Mouse (Mus musculus) bone marrow, adult 2 months (tissue): Measurements from ENCODE around the gene Nrg4.

Experiments
- CTCF ChIP-seq: fragments of 200-500 bp; IDR thresholded peaks from 2 replicates; pipeline ENCODE4 v1.5.1; 2011; ENCODE audit warnings: low read length, control low read depth; ENCODE audit not compliant: control insufficient read depth, insufficient read depth
- POLR2A ChIP-seq: fragments of 200-500 bp; IDR thresholded peaks from 2 replicates; pipeline ENCODE4 v1.6.1; 2011; ENCODE audit warnings: low read depth, mild to moderate bottlenecking, control low read depth, low read length, borderline replicate concordance; ENCODE audit not compliant: control insufficient read depth

DNA sequence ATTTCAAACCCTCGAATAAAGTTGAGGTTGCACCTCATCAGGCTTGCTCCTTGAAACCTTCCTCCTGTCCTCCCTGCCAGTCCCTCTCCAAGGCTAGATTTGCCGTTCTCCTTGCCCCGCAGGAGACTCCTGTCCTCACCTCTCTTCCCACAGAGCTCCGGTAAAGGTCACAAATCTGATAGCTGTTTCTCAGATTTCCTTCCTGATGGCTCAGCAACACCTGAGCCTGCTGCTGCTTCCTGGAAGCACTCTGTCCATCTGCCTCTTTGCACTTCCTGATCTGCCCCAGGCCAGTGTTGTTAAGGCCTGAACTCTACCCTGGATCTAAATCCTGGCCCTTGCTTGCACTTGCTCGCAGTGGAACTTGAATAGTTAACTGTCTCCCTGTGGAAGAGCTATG is 5.8 kb upstream of the Nrg4 start:
- no peak for TF ChIP-seq POLR2A
- no peak for TF ChIP-seq CTCF
